Mouse (Mus musculus) spleen, adult 18-20 months (tissue): ENCODE data around the gene Yipf2.

Experiments used
- DNase-seq, 2 experiments: peaks; one replicate each; pipeline ENCODE4 v3.0.0; 2022; ENCODE audit warnings: mixed read lengths in 2 of 2

Gene Yipf2

DNA sequence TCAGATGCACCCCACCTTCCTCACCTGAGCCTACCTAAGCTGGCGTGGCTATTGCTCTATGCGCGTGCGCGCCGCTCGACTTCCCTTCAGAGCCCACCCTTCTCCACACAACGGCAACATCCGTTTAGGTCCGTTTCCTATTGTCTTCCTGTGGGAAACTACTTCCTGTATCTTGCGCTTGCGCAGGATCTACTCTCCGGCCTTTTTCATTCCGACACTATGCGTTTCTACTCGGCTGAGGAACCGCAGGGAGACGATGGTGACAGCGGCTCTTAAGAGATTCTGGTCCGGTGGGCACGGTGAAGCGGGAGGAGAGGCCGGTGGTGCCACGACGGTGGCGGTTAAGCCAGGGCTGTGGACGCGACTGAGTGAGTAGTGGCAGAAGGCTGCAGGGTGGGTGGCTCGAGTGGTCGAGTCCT, at the start of gene Yipf2, which contains the start of gene Timm29:
Gene Yipf2, minus strand, starts transcription at position 126 of the 419 bp plus-strand sequence.
Gene Timm29, plus strand, starts transcription at position 20 of the 419 bp plus-strand sequence.
- DNase-seq = peak; percentile 73 to 80

DNA sequence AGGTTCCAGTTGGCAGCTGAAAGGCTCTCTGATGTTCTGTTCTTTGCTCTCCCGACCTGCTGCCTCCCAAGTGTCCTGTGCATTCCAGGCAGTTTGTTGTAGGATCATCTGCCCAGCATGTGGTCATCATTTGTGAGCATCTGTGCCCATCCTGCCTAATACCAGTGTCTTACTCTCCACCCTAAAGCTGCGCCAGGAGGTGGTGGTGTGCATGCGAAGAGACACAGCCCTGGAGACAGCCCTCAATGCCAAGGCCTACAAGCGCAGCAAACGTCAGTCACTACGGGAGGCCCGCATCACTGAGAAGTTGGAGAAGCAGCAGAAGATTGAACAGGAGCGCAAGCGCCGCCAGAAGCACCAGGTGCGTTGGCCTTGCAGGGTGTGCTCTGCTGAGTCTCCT, 46.4 kb upstream of the Yipf2 start:
- DNase-seq = no peak

DNA sequence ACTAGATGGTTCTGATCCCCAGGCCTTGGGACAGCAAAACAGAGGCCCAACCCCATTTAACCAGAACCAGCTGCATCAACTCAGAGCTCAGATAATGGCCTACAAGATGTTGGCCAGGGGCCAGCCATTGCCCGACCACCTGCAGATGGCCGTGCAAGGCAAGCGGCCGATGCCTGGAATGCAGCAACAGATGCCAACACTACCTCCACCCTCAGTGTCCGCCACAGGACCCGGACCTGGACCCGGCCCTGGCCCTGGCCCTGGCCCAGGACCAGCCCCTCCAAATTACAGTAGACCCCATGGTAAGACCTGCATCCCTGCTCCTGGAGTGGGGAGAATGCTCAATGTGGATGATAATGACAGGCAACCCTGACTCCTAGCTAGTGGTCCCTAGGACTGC, 43.0 kb upstream of the Yipf2 start:
- DNase-seq = no peak

DNA sequence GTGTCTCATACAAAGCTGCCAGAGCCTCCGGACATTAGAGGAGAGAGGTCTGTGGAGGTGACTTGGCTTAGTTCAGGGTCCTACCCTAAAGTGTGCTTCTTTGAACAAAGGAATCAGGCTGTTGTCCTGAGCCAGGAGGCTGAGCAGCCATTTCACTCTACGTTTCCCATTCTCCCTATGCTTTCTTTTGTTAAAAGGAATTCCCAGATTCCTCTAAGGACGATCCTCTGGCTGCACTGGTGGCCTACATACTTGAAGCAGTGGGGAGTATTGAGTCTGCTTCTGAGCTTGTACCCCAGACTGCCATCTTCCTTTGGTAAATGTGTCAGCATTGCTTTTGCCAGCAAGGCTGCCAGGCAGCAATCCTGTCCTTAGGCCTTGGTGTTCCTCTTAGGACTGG, 40.5 kb upstream of the Yipf2 start:
- no peak for DNase-seq

DNA sequence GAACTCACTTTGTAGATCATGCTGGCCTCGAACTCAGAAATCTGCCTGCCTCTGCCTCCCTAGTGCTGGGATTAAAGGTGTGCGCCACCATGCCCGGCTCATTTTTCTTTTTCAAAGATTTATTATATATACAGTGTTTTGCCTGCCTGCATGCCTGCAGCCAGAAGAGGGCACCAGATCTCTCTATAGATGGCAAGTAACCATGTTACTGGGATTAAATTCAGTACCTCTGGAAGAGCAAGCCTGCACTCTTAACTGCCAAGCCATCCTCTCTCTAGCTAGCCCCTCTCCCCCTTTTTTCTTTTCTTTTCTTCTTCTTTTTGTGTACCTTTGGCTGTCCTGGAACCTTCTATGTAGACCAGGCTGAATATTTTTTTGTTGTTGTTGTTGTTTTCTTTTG, 38.0 kb upstream of the Yipf2 start:
- DNase-seq = peak in 1 of 2 experiments; percentile 40

DNA sequence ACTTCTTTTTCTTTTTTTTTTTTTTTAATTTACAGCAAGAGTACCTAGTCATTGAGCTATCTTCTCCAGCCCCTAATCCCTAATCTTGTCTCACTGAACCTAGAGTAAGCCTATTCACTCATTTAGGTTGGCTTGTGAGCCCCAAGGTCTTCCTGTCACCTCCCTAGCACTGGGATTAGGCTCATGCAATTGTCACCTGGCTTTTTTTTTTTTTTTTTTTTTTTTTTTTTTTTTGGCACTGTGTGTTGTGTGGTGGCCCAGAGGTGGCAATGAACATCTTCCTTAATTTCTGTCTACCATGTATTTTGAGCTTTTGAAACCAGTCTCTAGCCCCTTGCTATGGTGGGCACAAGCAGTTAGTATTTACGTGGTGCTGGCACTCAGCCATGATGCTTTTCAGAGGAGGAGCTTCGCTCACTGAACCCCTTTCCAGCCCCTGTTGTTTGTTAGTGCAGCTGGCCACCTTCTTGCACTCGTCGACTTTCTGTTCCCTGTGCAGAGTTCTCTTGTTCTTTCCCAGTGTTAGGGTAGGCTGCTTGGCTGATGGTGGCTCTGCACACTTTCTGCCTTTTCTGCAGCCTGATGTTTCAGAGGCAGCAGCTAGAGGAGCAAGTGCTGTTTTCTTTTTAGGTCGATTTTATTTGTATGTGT, 34.6 kb upstream of the Yipf2 start:
- peak in 1 of 2 experiments; percentile 25 for DNase-seq

DNA sequence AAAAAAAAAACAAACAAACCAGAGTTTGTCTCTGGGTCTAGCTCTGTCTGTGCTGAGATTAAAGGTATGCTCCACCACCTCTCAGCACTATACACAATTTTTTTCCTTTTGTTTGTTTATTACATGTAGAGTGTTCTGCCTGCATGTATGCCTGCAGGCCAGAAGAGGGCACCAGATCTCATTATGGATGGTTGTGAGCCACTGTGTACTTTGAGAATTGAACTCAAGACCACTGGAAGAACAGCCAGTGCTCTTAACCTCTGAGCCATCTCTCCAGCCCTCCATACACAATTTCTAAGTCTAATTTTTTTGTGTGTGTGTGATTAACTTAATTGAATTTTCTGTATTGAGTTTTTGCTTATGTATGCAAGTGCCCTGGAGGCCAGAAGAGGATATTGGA, 33.9 kb upstream of the Yipf2 start:
- no peak for DNase-seq

DNA sequence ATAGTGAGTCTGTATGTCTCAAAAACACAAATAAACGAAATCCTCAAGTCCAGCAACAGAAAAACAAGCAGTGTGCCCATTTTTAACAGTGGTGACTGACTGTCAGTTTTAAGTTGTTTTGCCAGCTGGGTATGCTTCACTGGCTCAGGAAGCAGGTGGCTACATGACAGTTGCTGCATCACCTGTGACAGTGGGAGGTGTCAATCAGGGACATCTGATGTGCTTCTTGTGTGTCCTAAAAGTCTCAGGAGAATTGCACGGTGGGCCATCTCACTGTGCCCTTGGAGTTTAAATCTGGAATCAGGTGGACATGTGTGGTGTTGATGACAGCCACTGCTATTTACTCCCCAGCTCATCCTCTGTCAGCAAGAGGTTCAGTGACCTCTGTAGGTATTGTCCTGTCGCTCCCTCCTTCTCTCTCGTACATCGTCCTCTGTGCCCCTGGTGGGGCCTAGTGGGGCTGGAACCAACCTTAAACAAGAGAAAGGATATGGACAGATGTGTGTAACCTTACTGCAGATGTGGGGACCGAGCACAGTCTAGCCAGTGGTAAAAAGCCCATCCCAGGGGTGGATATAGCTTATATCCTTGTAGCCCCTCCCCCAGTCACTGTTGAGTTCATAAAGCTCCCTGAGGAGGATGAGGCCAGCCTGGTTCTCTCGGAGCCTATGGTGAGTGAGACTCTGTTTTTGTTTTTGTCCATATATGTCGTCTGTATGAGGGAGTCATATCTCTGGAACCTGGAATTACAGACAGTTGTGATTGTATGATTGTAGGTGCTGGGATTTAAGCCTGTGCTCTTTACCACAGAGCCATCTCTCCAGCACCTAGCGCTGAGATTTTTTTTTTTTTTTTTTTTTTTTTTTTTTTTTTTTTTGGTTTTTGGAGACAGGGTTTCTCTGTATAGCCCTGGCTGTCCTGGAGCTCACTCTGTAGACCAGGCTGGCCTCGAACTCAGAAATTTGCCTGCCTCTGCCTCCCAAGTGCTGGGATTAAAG, 33.0 kb upstream of the Yipf2 start:
- peak; percentile 24 to 35 for DNase-seq

DNA sequence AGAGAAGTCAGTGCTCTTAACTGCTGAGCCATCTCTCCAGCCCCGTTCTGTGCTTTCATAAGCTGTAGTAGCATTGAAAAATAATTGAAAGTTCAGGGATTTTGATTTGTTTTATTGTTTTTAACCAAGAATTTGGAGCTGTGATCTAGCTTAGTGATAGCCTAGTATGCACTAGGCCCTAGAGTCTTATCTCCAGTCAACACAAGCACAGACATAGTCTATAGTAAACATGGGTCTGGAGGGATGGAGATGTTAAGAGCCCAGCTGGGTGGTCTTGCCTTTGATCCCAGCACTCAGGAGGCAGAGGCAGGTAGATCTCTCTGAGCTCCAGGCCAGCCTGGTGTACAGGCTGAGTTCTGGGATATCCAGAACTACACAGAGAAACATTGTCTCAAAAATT, 30.0 kb upstream of the Yipf2 start:
- no peak for DNase-seq

DNA sequence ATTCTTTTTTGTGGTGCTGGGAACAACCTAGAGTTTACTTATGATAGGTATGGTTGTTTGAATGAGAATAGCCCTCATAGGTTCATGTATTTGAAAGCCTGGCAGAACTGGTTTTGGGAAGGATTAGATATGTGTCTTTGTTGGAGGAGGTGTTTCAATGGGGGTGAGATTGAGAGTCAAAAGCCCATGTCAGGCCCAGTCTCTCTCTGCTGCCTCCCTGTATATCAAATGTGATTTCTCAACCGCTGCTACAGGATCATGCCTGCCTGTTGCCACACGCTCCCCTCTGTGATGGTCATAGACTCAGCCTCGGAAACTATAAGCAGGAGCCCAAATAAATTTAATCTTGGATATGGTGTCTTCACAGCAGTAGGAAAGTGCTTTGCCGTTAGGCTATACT, 27.6 kb upstream of the Yipf2 start:
- no peak for DNase-seq

DNA sequence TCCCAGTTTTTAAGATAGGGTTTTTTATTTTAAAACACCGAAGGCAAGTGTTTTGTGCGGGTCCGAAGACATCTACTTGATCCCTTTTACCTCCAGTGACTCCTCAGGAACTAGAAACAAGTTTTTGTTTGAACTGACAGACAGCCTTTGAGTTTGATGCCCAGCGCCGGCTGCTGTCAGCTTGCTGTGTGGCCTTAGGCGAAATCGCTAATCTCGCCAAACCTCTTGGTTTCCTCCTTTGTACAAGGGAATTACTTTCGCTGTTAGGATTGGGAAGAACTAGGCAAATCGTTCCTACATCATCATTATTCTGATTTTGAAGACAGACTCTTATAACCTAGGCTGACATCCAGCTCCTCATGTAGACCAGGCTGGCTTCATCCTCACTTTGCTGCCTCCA, 24.4 kb upstream of the Yipf2 start:
- DNase-seq = peak in 1 of 2 experiments; percentile 23

DNA sequence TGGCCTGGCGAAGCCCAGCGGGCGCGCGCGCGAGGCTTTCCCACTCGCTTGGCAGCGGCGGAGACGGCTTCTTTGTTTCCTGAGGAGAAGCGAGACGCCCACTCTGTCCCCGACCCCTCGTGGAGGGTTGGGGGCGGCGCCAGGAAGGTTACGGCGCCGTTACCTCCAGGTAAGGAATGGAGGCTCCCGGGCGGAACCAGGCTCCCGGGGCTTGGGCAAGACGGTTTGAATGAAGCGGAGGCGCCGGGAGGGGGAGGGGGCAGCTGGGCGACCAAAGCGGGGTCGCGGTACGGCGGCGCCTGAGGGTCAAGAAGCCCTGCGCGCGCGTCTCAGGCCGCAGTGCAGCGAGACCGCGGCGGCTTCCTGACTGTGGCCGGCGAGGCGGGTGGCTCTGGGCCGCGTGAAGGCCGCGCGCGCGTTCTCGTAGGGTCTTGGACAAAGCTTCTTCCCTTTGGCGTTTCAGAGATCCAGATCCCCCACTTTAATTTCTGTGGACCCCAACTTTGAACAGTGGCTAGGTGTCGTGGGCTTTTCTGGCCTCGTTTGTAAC, 23.7 kb upstream of the Yipf2 start:
- DNase-seq = peak; percentile 82 to 90

DNA sequence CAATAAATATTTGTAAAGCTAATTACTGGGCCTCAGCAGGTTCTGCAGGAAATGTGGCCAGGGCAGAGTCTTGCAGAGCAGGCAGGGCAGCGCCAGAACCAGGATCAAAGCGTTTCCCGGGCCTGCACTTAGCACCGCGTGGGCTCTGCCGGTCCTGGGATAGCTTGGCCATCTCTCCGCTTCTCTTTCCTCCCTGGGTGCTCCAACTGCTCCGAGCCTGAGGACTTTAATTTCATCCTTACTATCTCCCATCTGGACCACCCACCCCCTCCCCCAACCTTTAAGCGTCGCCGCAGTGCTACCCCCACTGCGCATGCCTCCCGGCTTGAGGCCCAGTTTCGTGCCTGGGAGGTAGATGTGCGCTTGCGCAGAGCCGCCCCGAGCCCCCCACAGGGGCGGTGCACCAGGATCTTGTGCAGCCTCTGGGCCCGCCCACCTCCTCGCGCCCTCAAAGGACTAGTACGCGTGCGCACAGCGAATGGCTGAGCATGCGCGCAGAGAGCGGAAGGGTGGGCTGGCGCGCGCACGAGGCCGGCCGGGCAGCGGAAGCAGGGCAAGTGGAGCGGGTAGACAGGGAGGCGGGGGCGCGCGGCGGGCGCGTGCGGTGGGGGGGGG, 23.1 kb upstream of the Yipf2 start, which contains the start of gene Smarca4:
Gene Smarca4, plus strand, starts transcription at position 553 of the 615 bp plus-strand sequence.
- DNase-seq = peak; percentile 99

DNA sequence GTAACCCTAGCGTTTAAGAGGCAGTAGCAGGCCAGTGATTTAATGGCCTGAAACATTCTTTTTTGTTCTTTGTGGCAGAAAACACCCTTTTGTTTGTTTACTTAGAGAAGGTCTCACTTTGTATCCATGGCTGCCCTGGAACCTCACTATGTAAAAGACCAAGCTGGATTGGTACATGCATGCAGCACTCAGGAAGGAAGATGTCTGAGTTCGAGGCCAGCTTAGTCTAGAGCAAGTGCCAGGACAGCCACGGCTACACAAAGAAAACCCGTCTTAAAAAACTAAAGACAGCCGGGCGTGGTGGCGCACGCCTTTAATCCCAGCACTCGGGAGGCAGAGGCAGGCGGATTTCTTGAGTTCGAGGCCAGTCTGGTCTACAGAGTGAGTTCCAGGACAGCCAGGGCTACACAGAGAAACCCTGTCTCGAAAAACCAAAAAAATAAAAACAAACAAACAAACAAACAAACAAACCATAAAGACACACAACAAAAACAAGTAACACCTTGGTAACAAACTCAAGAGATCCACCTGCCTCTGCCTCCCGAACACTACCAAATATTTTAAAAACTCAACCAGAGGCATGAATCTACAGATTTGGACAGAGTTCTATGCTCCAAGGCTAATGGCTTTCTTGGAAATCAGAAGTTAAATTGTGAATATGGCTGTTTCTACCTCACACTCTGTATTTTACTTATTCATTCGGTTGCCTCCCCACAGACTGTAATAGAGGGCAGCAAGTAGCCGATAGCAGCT, 22.4 kb upstream of the Yipf2 start:
- DNase-seq = no peak

DNA sequence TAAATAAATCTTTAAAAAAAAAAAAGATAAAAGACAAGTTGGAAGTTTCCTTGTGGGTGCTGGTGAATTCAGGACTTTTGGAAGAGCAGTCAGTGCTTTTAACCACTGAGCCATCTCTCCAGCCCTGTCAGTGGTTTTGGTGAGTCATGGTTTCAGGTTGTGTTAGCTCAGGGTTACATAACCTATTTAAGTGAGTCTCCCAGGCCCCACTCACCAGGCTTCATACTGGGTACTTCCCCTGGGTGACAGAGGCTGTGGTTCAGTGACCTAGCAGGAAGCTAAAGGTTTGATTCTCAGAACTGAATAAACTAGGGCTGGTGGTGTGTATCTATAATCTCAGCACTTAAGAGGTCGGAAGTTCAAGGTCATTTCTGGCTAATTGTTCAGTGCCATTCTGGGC, 17.2 kb upstream of the Yipf2 start:
- DNase-seq = peak; percentile 67 to 70

DNA sequence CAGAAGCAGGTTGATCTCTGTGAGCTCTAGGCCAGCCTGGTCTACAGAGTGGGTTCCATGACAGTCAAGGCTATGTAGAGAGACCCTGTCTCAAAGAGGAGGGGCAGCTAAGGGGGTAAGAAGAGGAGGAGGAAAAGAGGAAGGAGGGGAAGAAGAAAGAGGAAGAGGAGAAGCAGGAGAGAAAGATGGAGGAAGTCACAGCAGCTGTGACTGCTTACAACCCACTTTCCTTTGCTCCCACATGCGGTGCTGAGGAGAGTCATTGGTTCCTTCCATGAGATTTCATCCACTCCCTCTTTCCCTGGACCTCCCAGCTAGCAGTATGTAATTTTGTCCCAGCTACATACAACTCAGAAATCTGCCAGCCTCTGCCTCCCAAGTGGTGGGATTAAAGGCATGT, 14.0 kb upstream of the Yipf2 start:
- no peak for DNase-seq

DNA sequence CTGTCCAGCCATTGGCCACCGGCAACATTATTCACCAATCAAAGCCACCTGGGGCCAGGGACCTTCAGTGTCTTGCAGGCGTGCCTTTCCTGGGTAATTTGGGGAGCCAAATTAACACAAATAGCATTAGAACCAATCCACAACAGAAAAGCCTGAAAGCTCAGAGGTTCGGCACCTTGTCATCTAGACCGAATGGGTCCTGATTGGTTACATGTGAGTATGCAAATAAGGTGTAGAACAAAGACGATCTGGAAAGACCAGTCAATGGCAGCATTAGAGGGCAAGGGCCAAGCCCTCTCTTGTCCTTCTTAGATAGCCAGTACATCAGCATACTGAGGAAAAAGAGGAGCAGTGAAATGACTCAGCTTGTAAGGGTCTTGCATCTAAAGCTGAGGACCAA, 13.2 kb upstream of the Yipf2 start:
- DNase-seq = no peak

DNA sequence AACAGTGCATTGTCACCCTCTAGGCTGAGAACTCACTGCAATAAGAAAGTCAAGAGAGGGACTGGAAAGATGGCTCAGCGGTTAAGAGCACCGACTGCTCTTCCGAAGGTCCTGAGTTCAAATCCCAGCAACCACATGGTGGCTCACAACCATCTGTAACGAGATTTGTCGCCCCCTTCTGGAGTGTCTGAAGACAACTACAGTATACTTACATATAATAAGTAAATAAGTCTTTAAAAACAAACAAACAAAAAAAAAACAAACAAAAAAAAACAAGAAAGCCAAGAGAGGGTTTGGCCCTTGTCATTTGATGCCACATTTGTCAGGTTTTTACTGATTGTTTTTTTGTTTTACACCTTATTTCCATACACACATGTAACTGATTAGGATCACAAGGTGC, 11.5 kb upstream of the Yipf2 start:
- DNase-seq = no peak

DNA sequence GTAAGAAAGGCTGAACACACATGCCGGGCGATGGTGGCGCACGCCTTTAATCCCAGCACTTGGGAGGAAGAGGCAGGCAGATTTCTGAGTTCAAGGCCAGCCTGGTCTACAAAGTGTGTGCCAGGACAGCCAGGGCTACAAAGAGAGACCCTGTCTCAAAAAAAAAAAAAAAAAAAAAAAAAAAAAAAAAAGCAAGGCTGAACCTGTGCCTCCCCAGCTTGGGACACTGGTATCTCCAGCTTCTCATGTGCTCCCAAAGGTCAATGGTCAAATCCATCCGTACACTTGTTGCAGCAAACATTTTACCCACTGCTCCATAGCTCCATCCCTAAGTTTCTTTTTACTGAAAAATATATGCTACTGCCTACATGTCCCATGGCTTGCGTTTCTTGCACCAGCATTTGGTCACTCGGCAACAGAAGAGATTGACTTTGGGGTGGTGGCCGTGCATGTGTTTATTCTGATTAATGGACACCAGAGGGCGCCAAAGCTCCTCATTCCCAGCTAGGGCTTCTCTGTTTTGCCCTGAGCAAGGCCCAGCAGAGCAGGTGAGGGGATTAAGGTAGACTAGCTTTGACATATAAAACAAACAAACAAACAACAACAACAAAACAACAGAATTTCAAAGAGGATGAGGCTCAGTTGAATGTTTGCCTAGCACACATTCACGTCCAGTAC, 9.2 kb upstream of the Yipf2 start:
- DNase-seq = peak; percentile 44 to 69

DNA sequence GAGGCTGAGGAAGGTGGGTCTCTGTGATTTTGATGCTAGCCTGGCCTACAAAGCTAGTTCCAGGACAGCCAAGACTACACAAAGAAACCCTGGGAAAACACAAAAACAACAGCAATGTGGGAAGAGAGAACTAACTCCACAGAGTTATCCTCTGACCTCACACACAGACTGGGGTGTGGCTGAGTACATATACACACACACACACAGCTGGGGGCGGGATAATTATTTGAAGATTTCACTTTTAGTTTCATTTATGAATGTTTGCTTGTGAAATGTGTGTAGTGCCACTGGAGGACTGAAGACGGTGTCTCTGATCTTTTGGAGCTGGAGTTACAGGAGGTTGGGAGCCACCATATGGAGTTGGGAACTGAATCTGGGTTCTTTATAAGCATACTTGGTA, 8.4 kb upstream of the Yipf2 start:
- DNase-seq = no peak

DNA sequence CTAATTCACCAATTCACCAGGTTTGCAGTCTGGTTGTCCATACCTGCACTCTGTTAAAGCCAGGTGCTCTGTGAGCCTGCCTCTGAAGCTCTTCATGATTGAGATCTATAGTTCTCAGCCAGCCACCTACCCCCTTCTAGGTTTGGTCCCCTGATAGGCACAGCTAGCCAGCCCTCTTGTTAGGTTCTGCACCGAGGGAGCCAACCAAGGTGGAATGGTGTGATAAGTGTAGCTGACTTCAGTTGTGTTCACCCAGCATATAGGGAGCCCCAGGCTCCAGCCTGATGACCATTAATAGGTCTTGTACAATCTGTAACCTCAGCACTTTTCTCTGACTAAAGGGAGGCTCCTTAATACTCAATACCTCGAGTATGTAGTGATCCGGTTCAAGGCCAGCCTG, 7.6 kb upstream of the Yipf2 start:
- no peak for DNase-seq

DNA sequence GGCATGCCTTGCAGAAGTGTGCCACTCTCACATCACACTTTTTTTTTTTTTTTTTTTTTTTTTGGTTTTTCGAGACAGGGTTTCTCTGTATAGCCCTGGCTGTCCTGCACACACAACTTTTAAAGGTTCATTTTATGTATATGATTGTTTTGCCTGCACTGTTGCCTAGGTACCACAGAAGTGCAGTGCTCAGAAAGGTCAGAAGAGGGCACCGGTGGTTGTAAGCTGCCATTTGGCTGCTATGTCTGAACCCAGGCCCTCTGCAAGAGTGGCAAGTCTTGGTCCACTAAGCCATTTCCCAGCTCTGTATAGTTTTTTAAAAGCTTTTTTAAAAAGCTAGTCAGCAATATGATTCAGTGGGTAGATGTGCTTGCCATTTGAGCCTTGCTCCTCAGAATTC, 5.6 kb upstream of the Yipf2 start:
- peak in 1 of 2 experiments; percentile 47 for DNase-seq
